Mouse (Mus musculus) spleen, postnatal 36 days (tissue): Measurements from ENCODE around the gene Peak1.

Experiments used
- DNase-seq, 2 experiments: peaks; one replicate each; pipeline ENCODE4 v3.0.0; 2022; ENCODE audit warnings: low spot score in 2 of 2, mixed read lengths in 1 of 2

Peak1 gene

DNA sequence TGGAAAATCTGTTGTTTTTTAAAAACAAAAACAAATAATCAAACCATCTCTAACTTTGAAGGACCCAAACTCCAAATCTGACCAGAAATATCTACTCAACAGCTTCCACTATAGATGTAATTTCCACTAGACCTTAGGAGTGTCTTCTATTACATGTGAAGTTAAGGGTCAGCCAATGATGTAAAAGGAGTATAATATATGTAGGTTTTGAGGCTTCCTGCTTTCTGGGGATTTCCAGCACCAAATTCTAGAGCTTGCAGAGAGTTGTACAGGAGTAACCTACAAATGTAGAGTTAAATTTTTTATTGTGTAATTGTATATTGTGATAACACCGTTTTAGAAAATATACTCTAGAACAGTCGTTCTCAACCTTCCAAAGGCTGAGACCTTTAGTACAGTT lies 96.6 kb downstream of the Peak1 start:
- DNase-seq = no peak

DNA sequence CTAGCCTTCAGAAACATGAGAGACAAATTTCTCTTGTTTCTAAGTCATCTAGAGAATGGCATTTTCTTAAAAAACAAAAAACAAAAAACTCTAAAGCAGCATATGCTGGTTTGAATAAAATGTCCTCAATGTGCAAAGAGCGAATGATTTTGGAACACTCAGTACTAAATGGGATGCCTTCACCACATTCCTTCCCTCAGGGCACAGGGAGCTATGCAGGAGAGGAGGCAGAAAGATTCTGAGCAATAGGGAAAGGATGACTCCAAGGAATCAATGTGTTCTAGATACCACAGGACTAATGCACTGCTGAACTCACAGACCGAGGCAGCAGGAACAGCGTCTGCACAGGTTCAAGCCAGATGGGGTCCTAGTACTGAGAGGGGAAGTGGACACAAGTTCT lies 103.5 kb downstream of the Peak1 start:
- no peak for DNase-seq

GRCm38 (mm10) chr9:56309079-56309478 lies 108.8 kb downstream of the Peak1 start:
- no peak for DNase-seq

- no peak for DNase-seq
These were observed 113.3 kb downstream of the Peak1 start for GRCm38 (mm10) chr9:56304526-56304925.

- no peak for DNase-seq
These were observed 114.9 kb downstream of the Peak1 start for GRCm38 (mm10) chr9:56302921-56303465.

GRCm38 (mm10) chr9:56290019-56290418 lies 127.8 kb downstream of the Peak1 start:
- no peak for DNase-seq

DNA sequence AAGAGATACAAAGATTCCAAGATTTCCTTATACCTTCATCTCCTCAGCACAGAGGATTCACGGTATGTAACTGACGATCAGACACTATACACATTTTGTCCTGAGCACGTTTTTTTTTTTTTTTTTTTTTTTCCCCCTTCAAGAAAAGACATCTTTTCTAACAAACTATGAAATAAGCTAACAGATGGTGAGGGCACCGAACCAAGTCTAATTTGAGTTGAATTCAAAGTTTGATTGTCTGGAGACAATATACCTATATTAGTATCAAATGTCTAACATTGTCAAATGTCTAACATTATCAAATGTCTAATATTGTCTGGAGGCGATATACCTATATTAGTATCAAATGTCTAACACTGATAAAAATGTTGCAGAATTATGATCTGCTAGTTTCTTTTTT lies 135.4 kb downstream of the Peak1 start:
- no peak for DNase-seq

DNA sequence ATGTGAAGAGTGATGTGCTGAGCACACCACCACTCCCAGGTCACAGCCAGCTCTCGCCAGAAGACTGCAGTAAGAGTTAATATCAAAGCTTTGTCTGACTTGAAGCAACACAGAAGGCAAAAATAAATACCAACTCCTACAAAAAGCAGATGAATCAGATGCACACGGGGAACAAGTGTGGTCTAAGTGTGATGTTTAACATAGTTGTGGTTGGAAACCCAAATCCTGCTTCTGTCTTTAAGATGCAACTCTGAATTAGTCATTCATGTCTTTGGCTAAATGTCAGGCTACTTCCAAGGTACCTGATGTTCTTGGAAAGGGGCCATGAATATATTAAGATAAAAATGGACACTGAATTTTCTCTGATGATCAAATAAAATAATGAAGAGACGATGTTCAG lies 144.3 kb downstream of the Peak1 start:
- DNase-seq = no peak

- no peak for DNase-seq
These were observed 145.6 kb downstream of the Peak1 start for GRCm38 (mm10) chr9:56272247-56272598.

GRCm38 (mm10) chr9:56271326-56272246 lies 146.3 kb downstream of the Peak1 start:
- no peak for DNase-seq

- DNase-seq = no peak
These were observed 148.8 kb downstream of the Peak1 start for GRCm38 (mm10) chr9:56269101-56269500.

DNA sequence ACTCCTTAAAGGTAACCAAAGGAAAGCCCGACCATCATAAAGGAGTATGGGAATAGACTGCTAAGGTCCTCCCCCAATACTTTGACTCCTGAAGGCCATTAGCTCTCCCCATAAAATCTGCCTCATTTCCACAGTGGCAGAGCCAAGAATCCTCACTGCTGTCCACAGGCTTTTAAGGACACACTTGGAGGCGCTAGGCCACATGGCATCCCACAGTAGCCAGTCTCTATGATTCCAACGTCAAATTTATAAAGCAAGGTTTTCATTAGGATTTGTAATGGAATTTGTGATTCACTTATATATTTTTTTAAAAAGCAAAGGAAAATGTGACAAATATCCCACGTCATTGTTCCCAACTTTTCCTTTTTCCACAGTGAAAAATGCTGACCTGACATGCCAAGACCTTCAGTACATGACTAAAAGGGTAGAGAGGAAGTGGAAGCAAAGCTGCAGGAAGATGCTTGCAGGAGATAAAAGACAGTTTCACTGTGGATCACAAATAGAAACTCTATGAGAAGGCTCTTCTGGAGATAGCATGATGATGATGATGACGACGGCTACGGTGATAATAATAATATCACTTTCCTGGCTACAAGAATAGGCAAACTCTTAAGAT lies 151.6 kb downstream of the Peak1 start:
- no peak for DNase-seq

GRCm38 (mm10) chr9:56265460-56266199 lies 152.2 kb downstream of the Peak1 start:
- no peak for DNase-seq

GRCm38 (mm10) chr9:56265022-56265360 lies 152.9 kb downstream of the Peak1 start:
- no peak for DNase-seq

DNA sequence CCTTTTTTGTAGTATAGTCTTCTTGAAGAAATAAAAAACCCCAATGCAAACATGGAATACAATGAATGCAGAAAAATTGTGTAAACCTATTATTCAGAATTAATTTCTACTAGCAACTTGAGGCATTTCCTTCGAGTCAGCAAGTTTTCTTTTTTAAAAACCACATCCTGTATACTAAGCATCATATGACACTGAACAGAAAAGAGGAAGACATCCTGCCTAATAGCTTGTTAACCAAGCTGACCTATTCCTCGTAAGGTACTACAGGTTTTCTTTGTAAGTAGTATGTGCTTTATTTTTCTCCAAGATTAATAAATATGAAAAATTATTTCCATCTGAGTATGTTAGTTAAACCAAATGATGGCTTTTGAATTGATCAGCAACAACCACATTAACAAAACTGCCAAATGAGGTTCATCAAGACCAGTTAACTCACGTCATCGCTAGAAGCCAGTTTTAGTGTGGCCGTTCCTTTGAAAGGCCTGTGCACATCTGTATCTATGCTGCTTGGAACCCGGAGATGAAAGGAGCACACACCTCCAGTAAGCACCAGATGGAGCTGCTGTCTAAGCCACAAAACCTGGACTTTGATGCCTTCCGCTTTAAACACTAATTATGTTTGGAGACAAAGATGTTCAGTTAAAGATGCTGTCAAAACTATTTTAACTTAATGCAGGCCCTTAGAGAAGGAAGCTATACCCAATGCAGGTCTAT lies 153.4 kb downstream of the Peak1 start:
- DNase-seq = peak in 1 of 2 experiments; percentile 29

DNA sequence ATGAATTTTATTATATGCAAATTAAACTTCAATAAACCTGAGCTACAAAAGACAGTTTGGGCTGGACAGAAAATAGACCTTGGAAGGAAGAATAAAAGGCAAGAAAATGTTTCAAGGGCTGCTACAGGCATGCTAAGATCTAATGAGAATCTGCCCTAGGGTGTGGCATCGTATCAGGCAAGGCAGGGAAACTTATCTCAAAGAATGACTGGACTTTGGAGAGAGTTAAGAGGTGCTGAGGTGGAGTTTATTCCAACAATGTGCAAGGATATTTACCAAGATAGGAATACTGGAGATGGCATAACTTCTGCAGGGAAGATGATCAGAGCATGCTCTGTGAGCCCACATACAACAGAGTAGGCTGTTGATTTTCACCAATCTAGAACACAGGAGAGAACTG lies 154.8 kb downstream of the Peak1 start:
- DNase-seq = no peak

GRCm38 (mm10) chr9:56260495-56261136 lies 157.3 kb downstream of the Peak1 start:
- no peak for DNase-seq

- no peak for DNase-seq
These were observed 157.9 kb downstream of the Peak1 start for GRCm38 (mm10) chr9:56259790-56260494.

DNA sequence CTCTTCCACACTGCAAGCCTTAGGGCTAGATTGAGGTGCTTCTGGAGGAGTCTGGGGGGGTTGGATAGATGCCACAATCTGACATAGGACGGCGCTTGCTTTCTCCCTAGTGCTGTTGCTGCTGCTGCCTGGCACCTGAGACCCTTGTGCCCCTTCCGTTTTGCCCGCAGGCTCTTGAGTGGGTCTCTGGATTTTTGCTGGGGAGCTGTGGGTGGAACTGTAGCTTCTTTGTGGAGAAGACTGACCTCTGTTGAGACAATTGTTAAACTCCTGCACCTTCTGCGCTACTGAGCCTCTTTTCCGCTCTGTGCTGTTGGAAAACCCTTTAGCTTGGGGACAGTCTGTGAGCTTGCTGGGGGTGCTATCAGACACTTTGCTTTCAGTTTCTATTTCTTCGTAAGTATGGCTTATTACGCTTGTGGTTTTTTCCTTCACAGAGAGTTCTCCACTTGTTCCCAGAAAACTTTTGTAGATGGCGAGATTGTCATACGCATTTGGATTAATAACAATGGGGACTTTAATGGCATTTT lies 159.5 kb downstream of the Peak1 start:
- no peak for DNase-seq
